Mouse (Mus musculus): ENCODE data around the gene Gm26992.
A peak's percentile ranks its signal among the peaks of the same experiment; 100 is the strongest.
"Not testable (repeated sequence)": the region's sequence is repeated elsewhere in the genome, so short reads cannot be mapped to it uniquely, and the experiment has no call there.

Gm26992 gene

DNA sequence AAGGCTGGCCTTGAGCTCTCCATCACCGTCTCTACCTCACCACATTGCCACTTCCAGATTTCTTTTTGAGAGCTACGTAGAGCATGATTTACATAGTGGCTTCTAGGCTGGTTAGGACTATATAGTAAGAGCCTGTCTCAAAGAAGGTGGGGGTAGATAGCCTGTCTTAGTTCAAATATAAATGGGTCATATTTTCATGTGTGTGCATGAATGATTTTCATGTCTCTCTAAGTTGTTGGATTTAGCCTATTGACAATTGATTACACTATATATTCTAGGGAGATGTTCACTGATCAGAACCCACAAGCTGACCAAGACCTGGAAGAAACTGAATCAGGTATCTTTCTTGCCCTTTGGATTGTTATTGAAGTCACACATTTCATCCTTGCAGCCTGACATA, at the start of gene Gm26992:
Gene Gm26992, plus strand, starts transcription at position 301 of the 400 bp plus-strand sequence.
- DNase-seq (ENCODE audit: extremely low spot score) = no peak

DNA sequence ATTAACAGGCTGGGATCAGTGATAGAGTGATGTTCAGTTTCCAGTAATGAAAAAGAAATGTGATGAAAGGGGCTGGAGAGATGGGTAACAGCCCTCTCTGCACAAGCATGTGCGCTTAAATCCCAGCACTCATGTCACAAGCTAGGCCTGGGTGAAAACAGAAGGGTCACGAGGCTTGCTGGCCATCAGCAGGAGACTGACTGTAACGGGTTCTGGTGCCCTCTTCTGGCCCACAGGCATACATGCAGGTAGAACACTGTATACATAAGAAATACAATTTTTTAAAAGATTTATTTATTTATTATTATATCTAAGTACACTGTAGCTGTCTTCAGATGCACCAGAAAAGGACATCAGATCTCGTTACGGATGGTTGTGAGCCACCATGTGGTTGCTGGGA, 47.6 kb upstream of the Gm26992 start:
- no peak for DNase-seq (ENCODE audit: extremely low spot score)

DNA sequence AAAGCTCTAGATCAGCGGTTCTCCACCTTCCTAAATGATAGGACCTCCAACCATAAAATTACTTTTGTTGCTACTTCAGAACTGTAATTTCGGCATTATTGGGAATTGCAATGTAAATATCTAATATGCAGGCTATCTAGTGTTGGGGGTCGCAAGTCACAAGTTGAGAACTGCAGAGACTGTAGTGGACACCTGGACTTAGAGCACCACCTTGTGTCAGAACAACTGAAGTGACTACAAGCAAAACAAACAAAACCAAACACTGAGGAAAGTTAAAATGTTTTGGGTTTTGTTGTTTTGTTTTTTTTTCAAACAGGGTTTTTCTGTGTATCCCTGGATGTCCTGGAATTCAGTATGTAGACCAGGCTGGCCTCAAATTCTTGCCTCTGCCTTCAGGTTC, 37.3 kb upstream of the Gm26992 start:
- no peak for DNase-seq (ENCODE audit: extremely low spot score)

DNA sequence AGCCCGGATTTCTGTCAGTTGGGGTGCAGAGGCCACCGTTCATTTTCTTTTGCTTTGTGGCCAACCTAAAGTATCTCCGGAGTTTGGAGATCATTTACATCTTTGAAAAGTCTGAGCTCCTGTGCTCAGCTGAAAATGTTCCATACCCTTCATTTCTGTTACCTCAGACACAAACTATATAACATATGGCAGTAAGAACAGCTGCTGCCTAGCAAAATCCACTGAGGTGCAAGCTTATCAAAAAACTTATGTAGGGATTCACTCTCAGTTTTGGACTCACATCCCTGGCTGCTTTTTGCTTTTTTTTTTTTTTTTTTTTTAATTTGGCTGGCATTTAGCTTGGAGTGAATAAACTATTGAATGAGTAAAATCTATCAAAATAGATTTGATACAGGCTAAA, 33.7 kb upstream of the Gm26992 start:
- no peak for DNase-seq (ENCODE audit: extremely low spot score)

DNA sequence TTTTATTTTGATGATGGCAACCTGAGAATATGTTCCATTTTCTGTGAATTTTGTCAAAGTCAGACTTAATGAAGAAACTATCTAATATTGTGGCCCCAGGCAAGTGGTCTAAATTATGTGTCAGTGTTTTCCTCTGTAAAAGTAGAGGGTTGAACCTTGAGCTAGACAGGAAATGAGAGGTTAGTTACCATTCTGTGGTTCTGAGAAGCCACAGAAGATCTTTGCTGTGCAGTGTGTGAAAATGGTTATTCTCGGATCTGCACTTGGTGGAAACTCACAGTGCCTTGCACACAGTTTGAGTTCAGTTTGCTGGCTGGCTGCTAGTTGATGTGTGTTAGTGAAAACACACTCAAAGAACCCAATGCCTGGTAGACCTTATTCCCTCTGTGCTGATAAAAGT, 28.0 kb upstream of the Gm26992 start:
- DNase-seq (ENCODE audit: extremely low spot score) = no peak

DNA sequence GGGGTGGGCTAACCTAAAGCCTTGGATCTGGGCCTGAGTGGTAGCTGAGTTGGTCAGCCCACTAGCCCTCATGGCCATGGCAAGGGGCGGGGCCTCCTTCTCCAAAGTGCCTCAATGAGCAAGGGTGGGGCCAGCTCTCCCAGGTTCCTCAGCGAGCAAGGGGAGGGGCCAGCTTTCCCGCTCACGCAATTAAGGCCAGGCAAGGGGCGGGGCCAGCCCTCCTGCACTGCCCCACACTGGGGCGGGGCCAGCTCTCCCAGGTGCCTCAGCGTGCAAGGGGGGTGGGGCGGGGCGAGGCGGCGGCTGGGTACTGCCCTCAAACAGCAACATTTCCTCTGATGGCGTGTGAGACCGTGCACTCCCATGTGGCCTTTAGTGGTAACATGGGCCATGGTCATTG, 16.8 kb upstream of the Gm26992 start:
- DNase-seq (ENCODE audit: extremely low spot score) = no peak

DNA sequence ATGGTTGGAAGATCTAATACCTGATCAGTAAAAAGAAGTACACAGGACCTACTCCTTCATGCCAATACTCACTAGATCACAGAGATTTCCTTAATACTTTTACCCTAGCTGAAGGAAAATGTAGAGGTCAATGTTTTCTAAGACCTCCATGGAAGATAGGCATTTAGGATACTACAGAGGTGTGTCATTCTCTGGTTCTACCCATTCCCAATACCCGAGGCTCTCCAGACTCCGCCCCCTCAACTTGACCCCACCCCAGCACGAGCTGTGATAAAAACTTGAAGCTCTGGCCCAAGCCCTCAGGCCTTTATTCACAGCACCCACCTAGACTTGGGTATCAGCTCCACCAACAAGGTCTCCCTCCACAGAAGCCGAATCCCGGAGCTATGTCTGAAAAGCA, 7.6 kb upstream of the Gm26992 start, which contains the start of gene Tsx:
Gene Tsx, plus strand, starts transcription at position 301 of the 400 bp plus-strand sequence.
- DNase-seq (ENCODE audit: extremely low spot score) = no peak

DNA sequence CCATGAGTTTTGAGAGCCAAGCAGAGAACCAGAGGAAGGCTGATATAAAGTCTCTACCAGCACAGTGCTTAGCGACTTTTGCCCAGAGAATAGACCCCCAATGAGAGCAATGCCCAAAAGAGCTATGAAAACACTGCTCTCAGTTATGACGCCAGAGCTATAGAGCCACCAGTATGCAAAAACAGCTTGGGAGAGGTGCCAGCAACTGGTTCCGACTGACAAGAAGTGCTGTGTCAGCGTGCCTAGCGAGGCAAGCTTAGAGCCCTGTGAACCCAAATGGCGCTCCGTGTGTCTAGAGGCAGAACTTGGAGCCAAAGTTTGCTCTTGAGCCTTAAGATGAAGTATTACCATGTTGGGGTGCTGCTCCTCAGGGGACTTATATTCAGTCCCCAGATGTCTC, 5.9 kb downstream of the Gm26992 start:
- DNase-seq (ENCODE audit: extremely low spot score) = no peak

DNA sequence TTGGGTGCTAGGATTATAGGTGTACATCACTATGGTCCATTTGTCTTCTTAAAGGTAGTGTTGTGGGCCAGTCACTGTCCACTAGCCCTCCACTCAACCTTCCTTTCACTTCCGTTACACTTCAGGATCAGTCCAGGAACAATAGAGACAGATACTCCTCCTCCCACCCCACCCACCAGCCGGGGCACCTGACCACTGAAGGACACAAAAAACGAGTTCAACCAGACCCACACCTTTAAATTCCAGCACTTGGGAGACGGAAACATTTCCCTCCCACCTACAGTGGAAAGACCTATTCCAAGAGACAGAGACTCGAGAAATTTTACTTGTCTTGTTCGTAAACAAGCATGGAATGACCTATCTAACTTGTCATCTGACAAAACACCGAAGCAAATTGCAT, 10.5 kb downstream of the Gm26992 start:
- no peak for DNase-seq (ENCODE audit: extremely low spot score)

DNA sequence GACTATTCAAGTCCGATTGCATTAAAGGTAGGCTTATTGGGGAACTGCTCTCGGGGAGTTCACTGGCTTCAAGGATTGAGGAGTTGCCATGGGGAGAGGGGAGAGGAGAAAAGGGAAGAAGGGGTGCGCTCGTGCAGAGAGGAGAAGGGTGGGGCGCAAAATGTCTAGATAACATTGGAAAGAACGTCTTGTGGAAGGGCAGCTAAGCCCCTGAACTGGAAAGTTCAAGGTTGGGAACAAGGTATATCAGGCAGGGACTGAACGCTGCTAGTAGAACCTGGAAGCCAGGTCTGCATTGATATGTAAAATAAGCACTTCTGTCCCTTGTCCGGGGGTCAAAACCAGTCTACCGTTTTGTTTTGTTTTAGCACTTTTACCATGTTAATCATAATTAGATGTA, 16.2 kb downstream of the Gm26992 start:
- no peak for DNase-seq (ENCODE audit: extremely low spot score)

DNA sequence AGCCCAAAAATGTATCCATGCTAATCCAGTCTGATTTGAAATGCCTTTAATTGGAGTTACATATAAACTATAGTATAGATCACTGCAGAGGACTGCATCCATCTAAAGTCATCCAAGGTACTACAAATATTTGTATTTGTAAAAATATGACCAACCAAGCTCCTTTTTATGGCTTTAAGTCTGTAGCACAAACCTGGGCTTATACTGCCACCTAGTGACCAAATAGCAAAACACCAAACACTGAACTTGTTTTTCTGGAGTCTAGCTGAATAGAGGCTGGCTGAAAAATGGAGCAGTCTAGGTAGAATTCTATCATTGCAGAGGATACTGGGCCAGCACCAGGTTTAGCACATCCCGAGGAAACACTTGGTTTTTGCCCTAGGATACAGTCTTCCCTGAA, 19.0 kb downstream of the Gm26992 start:
- DNase-seq (ENCODE audit: extremely low spot score) = peak; percentile 29

DNA sequence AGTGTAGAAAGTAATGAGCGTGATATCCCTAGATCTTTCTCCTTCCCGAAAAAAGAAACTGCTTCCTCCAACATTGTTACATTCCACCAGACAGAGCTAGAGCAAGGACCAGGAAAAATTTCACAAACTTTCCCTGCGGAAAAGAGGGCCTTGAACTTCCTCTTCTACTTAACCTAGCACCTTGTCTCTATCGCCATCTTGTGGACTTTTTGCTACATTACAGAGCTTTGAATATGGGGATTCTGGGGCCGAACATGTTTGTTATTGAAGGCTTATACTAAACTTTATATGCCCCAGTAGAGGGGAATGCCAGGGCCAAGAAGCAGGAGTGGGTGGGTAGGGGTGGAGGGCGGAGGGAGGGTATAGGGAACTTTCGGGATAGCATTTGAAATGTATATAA, 21.9 kb downstream of the Gm26992 start:
- peak; percentile 45 for DNase-seq (ENCODE audit: extremely low spot score)

DNA sequence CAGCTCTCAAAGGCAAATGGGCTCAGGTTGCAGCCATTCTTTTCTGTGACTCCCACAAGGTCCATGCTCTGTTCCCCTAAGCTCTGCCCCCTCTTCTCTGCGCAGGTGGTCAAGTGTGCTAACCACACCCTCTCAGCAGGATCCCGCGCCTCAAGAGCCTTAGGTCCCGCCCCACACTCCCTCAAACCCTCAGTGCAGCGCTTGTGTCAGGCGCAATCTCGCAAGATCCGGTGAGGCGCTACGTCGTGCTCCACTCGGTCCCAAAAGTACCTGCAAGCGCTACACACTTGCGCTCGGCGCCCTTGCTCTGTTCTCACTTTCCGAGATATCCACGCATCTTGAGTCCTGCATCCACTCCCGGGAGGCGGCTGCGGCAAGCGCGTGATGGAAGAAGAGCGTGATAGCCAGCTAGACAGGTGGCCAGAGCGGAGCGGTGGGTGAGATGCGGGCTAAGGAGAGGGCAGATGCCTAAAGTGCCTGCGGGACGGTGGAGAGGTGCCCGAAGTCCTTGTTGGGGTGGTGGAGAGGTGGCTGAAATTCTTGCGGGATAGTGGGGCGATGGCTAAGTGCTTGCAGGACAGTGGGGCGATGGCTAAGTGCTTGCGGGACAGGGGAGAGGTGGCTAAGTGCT, 25.8 kb downstream of the Gm26992 start:
- DNase-seq (ENCODE audit: extremely low spot score) = peak; percentile 13

DNA sequence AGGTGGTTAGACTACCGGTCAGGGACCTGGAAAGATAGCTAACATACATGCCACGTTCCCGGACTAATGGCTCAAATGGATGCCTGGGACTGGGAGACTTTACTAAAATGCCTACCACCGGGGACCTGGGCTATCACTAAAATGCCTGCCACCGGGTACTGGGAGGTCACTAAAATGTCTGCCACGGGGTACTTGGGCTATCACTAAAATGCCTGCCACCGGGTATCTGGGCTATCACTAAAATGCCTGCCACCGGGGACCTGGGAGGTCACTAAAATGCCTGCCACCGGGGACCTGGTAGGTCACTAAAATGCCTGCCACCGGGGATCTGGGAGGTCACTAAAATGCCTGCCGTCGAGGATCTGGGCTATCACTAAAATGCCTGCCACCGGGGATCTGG, 26.6 kb downstream of the Gm26992 start:
- not testable (repeated sequence) for DNase-seq (ENCODE audit: extremely low spot score)

DNA sequence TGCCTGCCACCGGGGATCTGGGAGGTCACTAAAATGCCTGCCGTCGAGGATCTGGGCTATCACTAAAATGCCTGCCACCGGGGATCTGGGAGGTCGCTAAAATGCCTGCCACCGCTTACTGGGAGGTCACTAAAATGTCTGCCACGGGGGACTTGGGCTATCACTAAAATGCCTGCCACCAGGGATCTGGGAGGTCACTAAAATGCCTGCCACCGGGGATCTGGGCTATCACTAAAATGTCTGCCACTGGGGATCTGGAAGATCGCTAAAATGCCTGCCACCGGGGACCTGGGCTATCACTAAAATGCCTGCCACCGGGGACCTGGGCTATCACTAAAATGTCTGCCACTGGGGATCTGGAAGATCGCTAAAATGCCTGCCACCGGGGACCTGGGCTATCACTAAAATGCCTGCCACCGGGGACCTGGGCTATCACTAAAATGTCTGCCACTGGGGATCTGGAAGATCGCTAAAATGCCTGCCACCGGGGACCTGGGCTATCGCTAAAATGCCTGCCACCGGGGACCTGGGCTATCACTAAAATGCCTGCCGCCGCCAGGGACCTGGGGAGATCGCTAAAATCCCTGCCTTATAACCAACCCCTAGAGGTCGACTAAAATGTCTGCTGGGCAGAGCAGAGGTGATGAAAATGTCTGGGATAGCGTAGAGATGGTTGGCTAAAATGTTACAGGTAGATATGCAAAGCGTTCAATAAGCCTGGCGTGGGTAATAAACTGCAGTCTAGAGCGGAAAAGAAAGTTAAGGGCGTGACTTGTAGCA, 27.3 kb downstream of the Gm26992 start:
- not testable (repeated sequence) for DNase-seq (ENCODE audit: extremely low spot score)

DNA sequence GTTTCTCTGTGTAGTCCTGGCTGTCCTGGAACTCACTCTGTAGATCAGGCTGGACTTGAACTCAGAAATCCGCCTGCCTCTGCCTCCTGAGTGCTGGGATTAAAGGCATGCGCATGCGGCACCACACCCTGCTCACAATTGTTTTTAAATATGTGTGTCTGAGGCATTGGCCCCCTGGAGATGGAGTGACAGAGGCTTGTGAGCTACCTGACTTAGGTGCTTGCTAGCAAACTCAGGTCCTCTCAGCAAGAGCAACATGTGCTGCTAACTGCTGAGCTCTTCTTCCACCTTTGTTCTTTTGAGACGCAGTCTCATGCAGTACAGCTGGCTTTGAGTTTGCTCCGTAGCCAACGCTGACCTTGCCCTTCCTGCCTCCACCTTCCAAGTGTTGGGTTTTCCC, 31.0 kb downstream of the Gm26992 start:
- DNase-seq (ENCODE audit: extremely low spot score) = no peak

DNA sequence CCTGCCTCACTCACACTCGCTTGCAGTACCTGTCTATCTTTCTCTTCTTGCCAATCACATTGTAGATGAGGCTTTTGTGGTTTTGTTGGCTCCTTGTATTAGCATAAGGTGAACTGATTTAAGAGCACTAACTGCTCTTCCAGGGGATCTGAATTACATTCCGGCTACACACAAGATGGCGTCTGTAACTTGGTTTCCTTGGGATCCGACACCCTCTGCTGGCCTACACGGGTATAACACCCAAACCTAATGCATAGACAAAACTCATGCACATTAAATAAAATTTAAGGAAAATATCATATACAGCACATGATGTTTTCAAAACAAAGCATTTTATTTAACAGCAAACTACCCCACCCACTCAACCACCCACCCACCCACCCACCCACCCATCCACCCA, 38.2 kb downstream of the Gm26992 start:
- DNase-seq (ENCODE audit: extremely low spot score) = no peak

DNA sequence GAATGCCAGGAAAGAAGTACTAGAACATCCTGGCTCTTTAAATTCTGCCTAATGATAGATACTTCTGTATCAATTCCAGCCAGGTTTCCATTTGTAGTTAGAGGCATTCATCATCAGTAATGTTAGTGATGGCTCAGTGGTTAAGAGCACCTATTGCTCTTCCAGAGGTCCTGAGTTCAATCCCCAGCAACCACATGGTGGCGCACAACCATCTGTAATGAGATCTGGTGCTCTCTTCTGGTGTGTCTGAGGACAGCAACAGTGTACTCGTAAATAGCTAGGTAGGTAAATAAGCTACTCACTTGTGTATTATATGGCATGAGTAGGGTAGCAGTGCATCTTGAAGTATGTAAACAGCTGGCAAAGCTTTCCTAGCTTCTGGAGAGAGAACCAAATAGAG, 47.2 kb downstream of the Gm26992 start:
- DNase-seq (ENCODE audit: extremely low spot score) = no peak

DNA sequence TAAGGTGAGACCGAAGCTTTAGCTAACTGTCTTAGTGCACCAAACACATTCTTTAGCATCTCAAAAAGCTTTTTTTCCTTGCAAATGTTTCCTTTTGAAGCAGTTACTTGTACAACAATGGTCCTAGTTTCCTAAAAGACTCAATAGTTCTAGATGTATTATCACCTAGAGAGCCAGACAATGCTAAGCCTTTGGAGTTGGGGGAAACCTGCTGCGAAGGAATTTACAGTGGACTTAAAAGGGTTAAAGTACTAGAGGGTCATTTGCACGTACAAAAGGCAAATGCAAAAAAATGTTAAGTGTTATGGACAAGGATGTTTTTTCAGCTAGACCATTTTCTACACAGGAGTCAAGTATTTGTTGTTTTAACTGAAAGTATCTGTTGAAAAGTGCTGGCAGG, 50.5 kb downstream of the Gm26992 start:
- no peak for DNase-seq (ENCODE audit: extremely low spot score)

DNA sequence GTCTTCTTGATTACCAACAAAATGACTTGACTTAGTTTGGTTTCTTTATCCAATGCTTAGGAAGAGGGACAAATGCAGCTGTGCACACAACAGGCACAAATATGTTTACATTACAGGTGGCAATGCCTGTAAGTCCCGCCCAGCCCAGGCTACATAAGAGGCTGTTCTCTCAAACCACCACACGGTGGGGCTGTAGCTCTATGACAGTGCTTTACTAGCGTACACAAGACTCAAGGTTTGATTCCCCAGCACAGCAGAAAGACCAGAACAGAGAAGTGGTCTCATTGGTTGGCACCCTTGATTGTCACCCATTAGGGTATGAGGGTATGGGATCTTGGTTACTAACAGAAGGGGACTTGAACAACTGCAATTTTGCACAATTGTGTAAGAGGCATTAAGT, 55.7 kb downstream of the Gm26992 start:
- peak; percentile 38 for DNase-seq (ENCODE audit: extremely low spot score)

DNA sequence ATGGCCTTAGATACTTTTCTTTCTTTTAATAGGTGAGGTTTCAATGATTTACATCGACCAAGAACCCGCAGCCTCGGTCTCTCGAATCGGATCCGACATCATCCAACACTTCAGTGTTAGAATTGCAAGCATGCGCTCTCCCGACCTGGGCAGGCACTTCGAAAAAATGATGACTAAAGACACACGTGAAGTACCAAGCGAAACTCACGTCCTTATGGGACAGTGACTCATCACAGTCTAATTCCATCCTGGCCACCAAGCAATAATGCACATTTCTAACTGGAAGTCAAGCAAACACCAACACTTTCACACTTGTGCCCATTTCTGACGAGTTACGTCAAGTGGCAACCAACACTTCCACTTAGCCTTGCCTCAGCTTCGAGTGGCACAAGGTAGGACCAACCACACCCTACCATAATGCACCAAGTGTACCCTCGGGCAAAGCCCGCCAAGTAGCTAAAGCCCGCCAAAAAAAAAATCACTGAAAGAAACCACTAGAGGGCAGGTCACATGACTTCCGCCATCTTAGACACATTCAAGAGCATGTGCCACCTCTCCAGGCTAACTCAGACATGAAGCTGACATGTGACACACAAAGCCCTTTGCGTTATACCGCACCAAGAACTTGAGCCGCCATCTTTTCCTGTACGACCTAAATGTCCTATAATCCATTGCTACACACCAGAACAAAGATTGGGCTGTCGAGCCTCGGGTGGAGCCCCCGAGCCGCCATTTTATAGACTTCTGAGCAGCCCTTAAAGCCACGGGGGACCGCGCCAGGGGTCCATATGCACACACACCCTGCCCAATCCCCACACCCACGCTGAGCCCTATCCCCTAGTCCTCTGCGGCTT, 59.7 kb downstream of the Gm26992 start:
- DNase-seq (ENCODE audit: extremely low spot score) = peak; percentile 20

DNA sequence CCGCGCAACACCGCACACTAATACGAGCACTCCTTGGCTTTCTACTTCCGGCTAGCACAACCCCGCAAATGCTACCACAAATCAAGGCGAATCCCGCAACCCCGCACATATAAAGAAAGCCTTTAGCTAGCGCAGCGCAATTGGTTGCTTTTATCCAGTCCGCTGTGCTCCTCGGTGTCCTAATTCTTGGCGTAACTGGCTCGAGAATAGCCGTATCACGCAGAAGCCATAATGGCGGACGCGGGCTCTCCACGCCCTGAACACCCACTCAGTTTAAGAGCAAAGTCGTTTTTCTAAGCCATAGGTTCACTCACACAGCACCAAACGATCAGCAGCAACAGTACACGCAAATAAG, 60.3 kb downstream of the Gm26992 start:
- no peak for DNase-seq (ENCODE audit: extremely low spot score)

DNA sequence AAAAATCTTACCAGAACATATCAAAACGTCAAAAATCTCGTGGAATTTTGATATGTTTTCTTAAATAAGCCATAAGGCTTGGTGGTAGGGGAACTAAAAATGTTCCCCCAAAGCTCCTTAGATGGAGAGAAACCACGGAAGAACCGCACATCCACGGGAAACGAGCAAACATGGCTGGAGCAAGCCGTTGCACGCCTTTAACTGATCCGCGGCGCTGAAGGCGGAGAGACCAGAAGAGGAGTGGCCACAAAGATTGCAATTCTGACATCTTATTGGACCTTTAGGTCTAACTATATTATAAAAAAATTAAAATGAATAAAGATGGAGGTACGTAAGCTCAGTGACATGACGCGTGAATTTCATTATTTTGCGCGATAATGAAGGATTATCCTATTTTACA, 61.2 kb downstream of the Gm26992 start:
- no peak for DNase-seq (ENCODE audit: extremely low spot score)
